Mouse (Mus musculus): Measurements from ENCODE around the gene Tdrd1.

Gene Tdrd1

DNA sequence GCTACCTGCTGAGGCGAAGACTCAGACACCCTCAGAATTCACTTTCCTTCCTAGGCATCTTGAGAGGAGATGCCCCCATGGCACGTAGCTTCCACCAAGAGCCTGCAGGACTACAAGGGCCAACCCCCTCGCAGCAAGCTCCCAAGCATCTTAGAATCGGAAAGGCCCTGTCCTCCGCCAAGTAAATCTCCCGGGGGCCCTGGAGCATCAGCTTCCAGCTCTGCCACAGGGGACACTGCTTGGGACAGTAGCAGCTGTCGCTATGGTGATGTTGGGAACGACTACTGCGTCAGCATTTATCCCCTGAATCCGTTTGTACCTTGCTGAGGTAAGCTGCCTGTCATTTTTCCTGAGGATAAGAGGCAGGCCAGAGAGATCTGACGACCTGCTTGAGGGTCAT is 84.6 kb downstream of the Tdrd1 start:
- DNase-seq (ENCODE audit: low read depth, low spot score) = no peak

DNA sequence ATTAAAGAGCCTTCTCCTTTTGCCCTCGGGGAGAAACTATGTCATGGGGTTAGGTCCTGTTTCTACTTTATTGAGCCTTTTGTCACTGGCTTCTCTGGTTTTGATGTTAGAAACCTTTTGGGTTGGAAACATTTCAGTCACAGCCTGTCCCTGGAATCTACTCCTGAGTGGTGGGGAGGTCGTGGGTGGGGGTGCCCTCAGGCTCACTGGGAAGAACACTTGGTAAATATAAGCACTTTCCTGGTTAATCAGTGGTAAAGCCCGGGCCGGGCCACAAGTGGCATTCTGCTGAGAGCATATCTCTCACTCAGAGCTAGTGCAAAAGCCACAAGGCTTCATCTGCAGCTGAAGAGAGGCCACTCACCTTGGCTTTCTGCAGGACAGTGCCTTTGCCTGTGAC is 87.8 kb downstream of the Tdrd1 start:
- no peak for DNase-seq (ENCODE audit: low read depth, low spot score)

DNA sequence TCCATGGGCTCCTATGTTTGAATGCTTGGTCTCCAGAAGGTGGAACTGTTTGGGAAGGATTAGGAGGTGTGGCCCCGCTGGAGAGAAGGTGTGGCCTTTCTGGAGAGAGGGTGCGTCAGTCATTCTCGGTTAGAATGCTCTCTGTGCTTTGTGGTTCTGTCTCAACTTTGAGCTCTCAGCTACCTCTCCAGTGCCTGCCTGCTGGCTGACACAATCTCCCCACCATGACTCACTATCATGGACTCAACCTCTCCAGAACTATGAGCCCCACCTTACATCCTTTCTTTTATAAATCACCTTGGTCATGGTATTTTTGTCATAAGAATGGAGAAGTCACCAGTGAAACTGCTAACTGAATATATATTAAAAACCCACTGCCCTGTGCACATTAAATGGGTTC is 88.6 kb downstream of the Tdrd1 start:
- no peak for DNase-seq (ENCODE audit: low read depth, low spot score)

DNA sequence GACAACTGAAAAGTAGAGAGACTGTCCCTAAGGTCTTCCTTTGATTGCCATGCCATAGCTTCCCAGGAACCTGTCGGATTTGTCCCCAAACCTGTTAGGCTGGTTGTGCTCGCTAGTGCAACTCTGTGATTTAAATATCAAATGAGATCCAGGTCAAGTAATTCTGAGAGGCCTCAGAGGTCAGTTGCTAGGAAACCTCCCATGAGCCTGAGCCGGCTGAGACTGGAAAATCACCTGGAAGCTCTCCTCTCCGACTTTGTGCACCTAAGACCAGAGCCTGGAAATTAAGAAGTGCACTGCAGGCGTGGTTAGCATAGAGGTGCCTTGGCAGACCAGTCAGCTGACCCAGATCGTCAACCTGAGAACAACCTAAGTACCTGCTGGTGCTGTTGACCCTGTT is 89.1 kb downstream of the Tdrd1 start:
- DNase-seq (ENCODE audit: low read depth, low spot score) = no peak
